Mouse (Mus musculus) limb, embryonic 12.5 days (tissue): ENCODE measurements at regions not wholly inside any gene's neighbourhood (a gene's known extent, or its start where the extent isn't known, plus 50 kb on each side); places are given as distances from the start of the nearest gene placed in this dataset.

ENCODE experiments used
- ATAC-seq: fragments of 200-750 bp; cut with Nextera tagmentation; 2 replicates; pipeline ENCODE4 v1.8.0; 2017; ENCODE audit warnings: low read depth, moderate TSS enrichment; ENCODE audit not compliant: insufficient number of reproducible peaks, insufficient read depth, low FRiP score, low TSS enrichment
- H3K27ac ChIP-seq: fragments of 300-500 bp; sonication (generic); 2 replicates; pipeline ENCODE4 v1.5.1; 2016; ENCODE audit warnings: mild to moderate bottlenecking, moderate library complexity
- H3K27me3 ChIP-seq: fragments of 300-500 bp; sonication (generic); 2 replicates; pipeline ENCODE4 v1.6.1; 2016; ENCODE audit warnings: mild to moderate bottlenecking, moderate library complexity
- H3K36me3 ChIP-seq: fragments of 300-500 bp; sonication (generic); 2 replicates; pipeline ENCODE4 v1.6.1; 2016; ENCODE audit warnings: mild to moderate bottlenecking, moderate library complexity
- H3K4me1 ChIP-seq: fragments of 300-500 bp; sonication (generic); replicated peaks from 2 replicates; pipeline ENCODE4 v1.6.1; 2016
- H3K4me2 ChIP-seq: fragments of 300-500 bp; sonication (generic); 2 replicates; pipeline ENCODE4 v1.6.1; 2016; ENCODE audit warnings: mild to moderate bottlenecking, moderate library complexity
- H3K4me3 ChIP-seq: fragments of 300-500 bp; sonication (generic); replicated peaks from 2 replicates; pipeline ENCODE4 v1.5.1; 2016; ENCODE audit warnings: mild to moderate bottlenecking
- H3K9ac ChIP-seq: fragments of 300-500 bp; sonication (generic); replicated peaks from 2 replicates; pipeline ENCODE4 v1.6.1; 2016; ENCODE audit warnings: mild to moderate bottlenecking, moderate library complexity
- H3K9me3 ChIP-seq: fragments of 300-500 bp; sonication (generic); 2 replicates; pipeline ENCODE4 v1.6.1; 2016; ENCODE audit warnings: mild to moderate bottlenecking, moderate library complexity
- WGBS: fragments of 180-500 bp; shearing (Covaris S2); methylation state at CpG from one replicate; pipeline ENCODE4 v1.1.7; 2016; 5-methylcytosine and 5-hydroxymethylcytosine counted together

DNA sequence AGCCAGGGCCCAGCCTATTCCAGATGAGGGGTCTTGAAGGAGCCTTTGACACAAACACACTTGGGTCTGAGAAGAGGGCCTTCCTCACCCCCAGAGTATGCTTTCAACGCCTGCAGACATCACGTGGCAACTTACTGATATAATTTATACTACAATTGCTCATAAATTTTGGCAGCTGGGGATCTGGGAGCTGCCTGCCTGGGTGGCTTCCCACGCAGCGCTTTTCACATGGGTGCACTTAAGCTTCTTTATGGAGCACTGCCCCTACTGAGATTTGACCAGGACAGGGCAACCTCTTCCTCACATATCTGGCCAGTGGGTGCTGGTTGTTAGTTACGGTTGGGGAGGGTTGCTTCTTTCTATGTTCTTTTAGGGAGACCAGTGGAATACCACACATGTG lies 61.6 kb downstream of the Spesp1 start:
- H3K4me1 ChIP-seq = peaks cover 6% of the 10 kb centered on the region; the same call in 1 of the 2 replicates
- no peak overlapping the region for H3K4me2 ChIP-seq
- no peaks in the 10 kb centered on the region for H3K9me3 ChIP-seq
- H3K9ac ChIP-seq = no peak overlapping the region
- no peaks in the 10 kb centered on the region for H3K27me3 ChIP-seq
- no peak for ATAC-seq
- WGBS = 66% methylated on average over 5 of the region's 5 CpGs
- no peak overlapping the region for H3K4me3 ChIP-seq
- no peaks in the 10 kb centered on the region for H3K36me3 ChIP-seq
- H3K27ac ChIP-seq = no peak overlapping the region

DNA sequence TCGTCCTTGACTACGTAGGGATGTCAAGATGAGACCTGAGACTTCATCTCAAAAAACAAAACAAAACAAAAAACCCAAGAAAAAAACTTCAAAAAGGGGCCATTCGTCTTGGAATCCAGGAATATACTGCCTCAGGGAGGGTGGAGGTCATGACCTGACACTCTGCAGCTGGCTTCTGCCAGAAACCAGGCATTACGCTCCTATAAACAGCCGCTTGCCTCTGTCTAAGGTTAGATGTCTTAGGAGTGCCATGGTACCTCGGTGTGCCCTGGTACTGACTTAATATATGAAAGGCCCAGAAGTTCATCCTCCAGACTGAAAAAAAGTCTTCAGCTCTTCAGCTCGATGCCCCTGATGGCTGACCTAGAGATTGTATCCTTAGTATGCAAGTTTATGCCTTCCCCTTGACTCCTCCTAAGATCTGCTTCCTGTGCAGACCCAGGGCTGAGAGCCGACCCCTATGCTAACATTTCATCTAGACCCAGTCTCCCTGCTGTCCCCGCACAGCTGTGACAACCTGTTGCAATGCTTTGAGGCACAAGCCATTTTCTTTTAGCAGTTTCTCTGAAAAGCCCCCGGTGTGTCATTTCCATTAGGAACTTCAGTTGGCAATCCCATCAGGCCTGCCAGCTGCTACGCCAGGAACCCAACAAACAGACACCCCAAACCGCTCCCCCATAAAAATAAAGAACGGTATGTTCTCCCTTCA lies 66.7 kb downstream of the Spesp1 start:
- Histone ChIP-seq H3K27me3 (no peaks in the 10 kb centered on the region), H3K4me3 (no peak overlapping the region), H3K36me3 (no peaks in the 10 kb centered on the region), H3K4me1 (peaks cover 12% of the 10 kb centered on the region; the same call in 1 of the 2 replicates), H3K9ac (no peak overlapping the region), H3K4me2 (no peak overlapping the region), H3K27ac (no peak overlapping the region), H3K9me3 (no peaks in the 10 kb centered on the region)
- 38% methylated on average over 13 of the region's 13 CpGs for WGBS
- ATAC-seq = no peak

DNA sequence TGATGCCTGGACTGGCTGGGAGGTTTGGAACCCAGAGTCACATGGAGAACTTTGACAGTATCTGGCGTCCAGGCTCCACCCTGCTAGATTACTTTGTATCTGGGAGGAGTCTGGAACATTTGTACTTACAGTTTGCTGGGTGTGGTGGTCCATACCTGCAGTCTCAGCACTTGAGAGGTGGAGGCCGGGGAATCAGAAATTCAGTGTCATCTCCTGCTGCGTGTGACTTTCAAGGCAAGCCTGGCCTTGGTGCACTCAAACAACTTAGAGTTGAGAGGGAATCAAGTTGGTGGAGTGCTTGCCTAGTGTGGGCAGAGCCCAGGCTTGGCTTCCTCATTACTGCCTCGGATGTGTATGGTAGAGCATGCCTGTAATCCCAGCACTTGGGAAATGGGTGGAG lies 67.5 kb downstream of the Spesp1 start:
- no peak for ATAC-seq
- H3K4me1 ChIP-seq = peaks cover 12% of the 10 kb centered on the region; the same call in 1 of the 2 replicates
- no peak overlapping the region for H3K4me3 ChIP-seq
- no peaks in the 10 kb centered on the region for H3K27me3 ChIP-seq
- no peak overlapping the region for H3K4me2 ChIP-seq
- no peaks in the 10 kb centered on the region for H3K9me3 ChIP-seq
- no peak overlapping the region for H3K9ac ChIP-seq
- WGBS = 71% methylated on average over 4 of the region's 4 CpGs
- H3K27ac ChIP-seq = no peak overlapping the region
- H3K36me3 ChIP-seq = no peaks in the 10 kb centered on the region

DNA sequence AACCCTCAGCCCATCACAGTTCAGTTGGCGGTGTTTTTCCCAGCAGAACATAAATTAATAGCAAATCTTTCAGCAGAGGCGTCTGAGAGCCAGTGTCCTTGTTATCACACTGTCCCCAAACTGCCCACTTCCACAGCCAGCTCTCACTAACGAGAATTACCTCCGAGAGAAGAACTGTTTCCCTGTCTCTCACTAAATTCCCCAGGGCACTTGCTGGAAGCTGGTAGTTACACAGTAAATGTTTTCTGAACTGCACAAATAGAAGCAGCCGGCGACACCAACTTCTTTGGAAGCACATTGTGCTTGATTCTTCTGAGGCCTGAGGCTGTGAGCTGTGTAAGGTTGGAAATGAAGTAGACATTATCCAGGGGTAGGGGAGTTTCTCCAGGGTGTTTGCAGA lies 69.4 kb downstream of the Spesp1 start:
- Histone ChIP-seq H3K9ac (no peak overlapping the region), H3K4me3 (no peak overlapping the region), H3K27ac (no peak overlapping the region), H3K36me3 (no peaks in the 10 kb centered on the region), H3K4me1 (peaks cover 12% of the 10 kb centered on the region; the same call in 1 of the 2 replicates), H3K9me3 (no peaks in the 10 kb centered on the region), H3K4me2 (no peak overlapping the region), H3K27me3 (no peaks in the 10 kb centered on the region)
- WGBS = 44% methylated on average over 6 of the region's 6 CpGs
- no peak for ATAC-seq

DNA sequence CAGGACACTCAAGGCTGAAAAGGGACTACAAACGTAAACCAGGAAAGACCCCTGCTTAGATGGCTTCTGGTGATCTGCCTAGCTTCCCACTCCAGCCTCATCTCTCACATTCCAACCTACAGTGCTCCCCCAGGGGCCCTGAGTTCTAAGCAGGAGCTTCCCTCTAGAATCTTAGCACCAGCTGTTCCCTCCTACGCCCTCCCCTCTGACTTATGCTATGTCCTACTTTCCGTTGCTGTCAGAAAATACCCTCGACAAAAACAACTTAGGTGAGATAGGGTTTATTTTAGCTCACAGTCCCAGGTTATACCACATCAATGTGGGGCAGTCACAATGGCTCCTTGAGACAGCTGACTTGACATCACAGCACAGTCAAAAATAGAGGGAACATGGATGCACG lies 71.2 kb downstream of the Spesp1 start:
- H3K9me3 ChIP-seq = 0 out of 2 replicates have a peak, but pooled peaks cover 4% of the 10 kb centered on the region
- H3K4me3 ChIP-seq = no peak overlapping the region
- no peak overlapping the region for H3K4me2 ChIP-seq
- H3K36me3 ChIP-seq = no peaks in the 10 kb centered on the region
- ATAC-seq = no peak
- no peak overlapping the region for H3K27ac ChIP-seq
- WGBS = 90% methylated on average over 5 of the region's 5 CpGs
- H3K4me1 ChIP-seq = peaks cover 11% of the 10 kb centered on the region; the same call in 1 of the 2 replicates
- H3K9ac ChIP-seq = no peak overlapping the region
- H3K27me3 ChIP-seq = no peaks in the 10 kb centered on the region

DNA sequence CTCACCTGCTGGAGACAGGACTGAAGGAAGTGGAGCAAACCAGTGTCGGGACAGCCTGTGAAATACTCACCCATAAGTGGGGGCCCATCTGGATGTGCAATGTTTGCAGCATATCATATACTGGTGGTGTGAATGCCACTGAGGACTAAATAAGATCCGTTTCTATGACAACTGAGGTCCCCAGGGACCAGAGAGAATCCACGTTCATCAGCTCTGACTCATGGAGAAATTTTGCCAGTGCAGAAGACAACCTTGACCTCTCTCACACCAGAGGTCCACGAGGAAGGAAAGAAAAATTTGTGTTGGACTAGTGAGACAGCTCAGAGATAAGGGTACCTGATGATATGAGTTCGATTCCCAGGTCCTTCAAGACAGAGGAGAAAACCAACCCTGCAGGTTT lies 73.6 kb downstream of the Spesp1 start:
- Histone ChIP-seq H3K4me3 (no peak overlapping the region), H3K9me3 (0 out of 2 replicates have a peak, but pooled peaks cover 4% of the 10 kb centered on the region), H3K27me3 (no peaks in the 10 kb centered on the region), H3K9ac (no peak overlapping the region), H3K36me3 (no peaks in the 10 kb centered on the region), H3K27ac (no peak overlapping the region), H3K4me1 (peaks cover 6% of the 10 kb centered on the region; the same call in 1 of the 2 replicates), H3K4me2 (no peak overlapping the region)
- 76% methylated on average over 5 of the region's 5 CpGs for WGBS
- no peak for ATAC-seq

DNA sequence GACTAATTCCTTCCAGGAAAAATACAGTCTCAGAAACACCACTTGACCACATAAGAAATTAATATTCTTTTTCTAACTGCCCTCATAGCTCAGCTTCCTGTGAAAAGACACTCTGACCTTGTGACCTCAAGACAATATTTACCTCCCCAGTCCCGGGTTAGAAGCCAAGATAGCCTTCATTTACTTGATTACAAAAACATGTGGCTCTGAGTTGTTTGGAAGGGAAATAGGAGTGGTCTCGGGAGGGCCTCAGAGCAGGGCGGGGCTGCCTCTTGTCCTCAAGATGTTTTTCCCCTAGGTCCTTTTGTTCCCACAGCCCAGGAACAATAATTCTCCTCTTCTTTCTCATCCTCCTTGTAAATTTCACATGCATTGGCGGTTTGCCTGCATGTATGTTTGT lies 76.7 kb downstream of the Spesp1 start:
- Histone ChIP-seq H3K4me2 (no peak overlapping the region), H3K27ac (no peak overlapping the region), H3K4me1 (no peaks in the 10 kb centered on the region; the same call in 1 of the 2 replicates), H3K36me3 (no peaks in the 10 kb centered on the region), H3K27me3 (no peaks in the 10 kb centered on the region), H3K9ac (no peak overlapping the region), H3K4me3 (no peak overlapping the region), H3K9me3 (0 out of 2 replicates have a peak, but pooled peaks cover 4% of the 10 kb centered on the region)
- 41% methylated on average over 4 of the region's 4 CpGs for WGBS
- no peak for ATAC-seq

DNA sequence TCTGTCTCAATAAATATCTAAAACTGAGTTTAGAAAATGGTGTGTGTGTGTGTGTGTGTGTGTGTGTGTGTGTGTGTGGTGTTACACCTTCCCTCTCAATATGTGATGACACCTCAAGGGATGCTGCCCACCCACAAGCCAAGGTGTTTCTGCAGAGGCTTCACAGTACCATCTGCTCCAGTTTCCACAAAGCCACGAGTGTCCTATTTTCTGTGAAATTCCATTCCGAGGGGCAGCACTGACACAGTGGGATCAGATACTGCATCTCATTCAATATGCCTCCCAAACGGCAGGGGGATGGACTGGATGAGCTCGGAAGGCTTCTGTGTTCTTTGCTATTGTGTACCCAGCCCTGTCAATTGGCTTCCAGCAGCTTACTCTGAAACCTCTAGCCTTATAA lies 78.5 kb downstream of the Spesp1 start:
- Histone ChIP-seq H3K27ac (no peak overlapping the region), H3K27me3 (no peaks in the 10 kb centered on the region), H3K36me3 (no peaks in the 10 kb centered on the region), H3K9me3 (0 out of 2 replicates have a peak, but pooled peaks cover 4% of the 10 kb centered on the region), H3K4me2 (no peak overlapping the region), H3K9ac (no peak overlapping the region), H3K4me3 (no peak overlapping the region), H3K4me1 (peaks cover 10% of the 10 kb centered on the region)
- ATAC-seq = no peak
- 63% methylated on average over 4 of the region's 4 CpGs for WGBS

DNA sequence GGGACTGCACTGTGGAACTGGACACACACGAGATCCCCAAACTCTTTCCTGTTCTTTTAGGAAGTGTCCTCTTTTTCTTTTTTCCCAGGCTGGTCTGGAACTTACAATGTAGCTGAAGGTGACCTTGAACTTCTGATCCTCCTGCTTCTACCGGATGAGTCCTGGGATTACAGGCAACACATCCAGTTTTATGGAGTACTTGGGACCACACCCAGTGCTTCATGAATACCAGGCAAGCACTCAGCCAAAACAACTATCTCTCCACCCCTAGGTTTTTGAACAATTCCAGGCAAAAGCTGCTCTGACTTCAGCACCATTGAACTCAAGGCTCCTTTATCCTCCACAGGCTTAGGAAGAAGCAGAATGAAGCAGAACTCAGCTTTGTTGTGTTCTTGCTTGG lies 79.7 kb downstream of the Spesp1 start:
- WGBS = 72% methylated on average over 2 of the region's 2 CpGs
- no peak for ATAC-seq
- no peaks in the 10 kb centered on the region for H3K27me3 ChIP-seq

DNA sequence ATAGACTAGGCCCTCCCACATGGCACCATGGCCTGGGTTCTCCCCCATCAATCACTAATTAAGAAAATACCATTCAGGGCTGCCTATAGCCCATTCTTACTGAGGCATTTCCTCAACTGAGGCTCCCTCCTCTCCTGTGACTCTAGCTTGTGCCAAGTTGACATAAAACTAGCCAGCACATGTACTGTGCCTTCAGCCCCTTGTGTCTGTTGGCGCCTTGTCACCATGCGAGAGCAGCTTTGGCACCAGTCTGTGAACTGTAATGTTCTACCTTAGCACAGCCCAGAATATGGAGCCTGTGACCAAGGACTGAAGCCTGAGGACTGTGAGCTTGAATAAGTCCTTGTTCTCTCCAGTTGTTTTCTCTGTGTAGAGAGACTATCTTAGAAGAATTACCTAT lies 75.0 kb upstream of the Glce start:
- ATAC-seq = no peak
- H3K27me3 ChIP-seq = peaks cover 10% of the 10 kb centered on the region; the same call in 1 of the 2 replicates
- WGBS = 91% methylated on average over 2 of the region's 2 CpGs
- H3K4me3 ChIP-seq = no peak overlapping the region
- no peak overlapping the region for H3K9ac ChIP-seq
- H3K9me3 ChIP-seq = no peaks in the 10 kb centered on the region
- peaks cover 16% of the 10 kb centered on the region for H3K4me1 ChIP-seq
- no peak overlapping the region for H3K27ac ChIP-seq
- H3K4me2 ChIP-seq = no peak overlapping the region
- no peaks in the 10 kb centered on the region for H3K36me3 ChIP-seq

More for the DNA sequence above, 79.7 kb downstream of the Spesp1 start:
- no peaks in the 10 kb centered on the region for H3K36me3 ChIP-seq
- H3K9me3 ChIP-seq = 0 out of 2 replicates have a peak, but pooled peaks cover 4% of the 10 kb centered on the region
- no peak overlapping the region for H3K27ac ChIP-seq
- H3K4me2 ChIP-seq = no peak overlapping the region
- peaks cover 10% of the 10 kb centered on the region for H3K4me1 ChIP-seq
- no peak overlapping the region for H3K4me3 ChIP-seq
- H3K9ac ChIP-seq = no peak overlapping the region

DNA sequence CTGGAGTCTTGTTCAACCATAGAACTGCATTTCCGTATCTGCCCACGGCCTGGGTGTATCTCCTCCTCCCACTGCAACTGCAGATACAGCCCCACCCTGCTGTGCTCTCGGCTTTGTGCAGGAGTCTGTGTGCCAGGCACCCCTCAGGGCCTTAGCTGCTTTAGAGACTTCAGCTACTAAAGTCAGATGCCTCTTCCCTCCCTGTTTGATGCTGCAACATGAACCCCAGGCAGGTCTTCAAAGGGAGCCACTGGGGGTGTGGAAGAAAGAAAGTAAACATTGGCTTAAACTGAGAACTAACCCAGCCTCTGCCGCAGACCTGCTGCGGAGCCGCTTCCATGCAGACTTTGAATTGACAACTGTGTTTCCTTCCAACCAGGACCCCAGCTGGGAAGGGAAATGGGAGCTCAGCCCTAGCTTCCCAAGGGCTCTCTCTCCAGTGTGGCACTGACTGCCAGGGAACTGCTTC lies 70.0 kb upstream of the Glce start:
- H3K4me2 ChIP-seq = no peak overlapping the region
- peaks cover 25% of the 10 kb centered on the region for H3K4me1 ChIP-seq
- H3K9ac ChIP-seq = no peak overlapping the region
- no peak overlapping the region for H3K4me3 ChIP-seq
- H3K27ac ChIP-seq = no peak overlapping the region
- no peaks in the 10 kb centered on the region for H3K36me3 ChIP-seq
- 3% methylated on average over 6 of the region's 6 CpGs for WGBS
- H3K9me3 ChIP-seq = no peaks in the 10 kb centered on the region
- no peak for ATAC-seq
- peaks cover 21% of the 10 kb centered on the region; the same call in 1 of the 2 replicates for H3K27me3 ChIP-seq
